Mouse (Mus musculus) ES-E14 (cell line): ENCODE measurements around the gene Mcrip1.

Experiments used
- MAFK ChIP-seq: IDR thresholded peaks from 2 replicates; pipeline ENCODE4 v1.6.1; 2014; ENCODE audit warnings: mild to moderate bottlenecking, low read depth, low read length, inconsistent platforms; ENCODE audit not compliant: insufficient read depth
- ZNF384 ChIP-seq: IDR thresholded peaks from 2 replicates; pipeline ENCODE4 v1.6.1; 2012; ENCODE audit warnings: low read depth, low read length, inconsistent platforms

DNA sequence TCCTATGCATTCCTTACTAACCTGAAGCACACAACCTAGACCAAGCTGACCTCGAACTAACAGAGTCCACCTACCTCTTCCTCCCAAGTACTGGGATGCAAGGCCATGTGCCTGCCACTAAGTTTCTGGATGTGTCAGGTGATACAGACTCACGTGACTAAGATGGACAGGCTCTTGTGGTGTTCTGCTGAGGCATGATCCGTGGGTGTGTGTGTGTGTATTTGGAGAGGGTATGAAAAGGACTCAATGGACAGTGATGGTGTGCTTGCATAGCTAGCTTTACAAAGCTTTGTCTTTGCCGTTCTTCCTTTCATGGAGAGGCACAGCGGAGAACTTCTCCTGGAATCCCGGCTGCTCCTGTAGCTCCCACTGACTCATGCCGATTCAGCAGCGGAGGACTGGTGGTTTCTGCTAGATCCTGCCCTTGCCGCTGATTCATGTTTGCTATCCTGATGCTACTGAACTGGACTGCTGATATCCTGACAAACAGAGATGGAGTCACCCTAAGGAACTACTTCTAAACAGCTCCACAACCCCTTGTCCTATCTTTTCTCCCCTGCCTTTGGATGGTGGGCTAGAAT, 41.1 kb downstream of the Mcrip1 start:
- TF ChIP-seq ZNF384 (no peak), MAFK (0 out of 2 replicates have a peak, but pooled peaks have one; percentile 4)
